Mouse (Mus musculus) megakaryocyte, embryonic 14.5 days (primary cell): ENCODE data around the gene B4galt5. TPM values are rescaled to one million over a fixed set of nuclear protein-coding genes. Genes with fewer than 3 reads are reported as not detected.

Experiments
- H3K27me3 ChIP-seq: replicated peaks from 2 replicates; pipeline ENCODE3; 2012; ENCODE audit warnings: inconsistent platforms
- H3K36me3 ChIP-seq: replicated peaks from 2 replicates; pipeline ENCODE3; 2012; ENCODE audit warnings: low read length, inconsistent platforms, mixed read lengths
- H3K4me1 ChIP-seq: 2 replicates; pipeline ENCODE4 v1.6.1; 2012; ENCODE audit warnings: inconsistent platforms
- H3K4me3 ChIP-seq: replicated peaks from 2 replicates; pipeline ENCODE3; 2012; ENCODE audit warnings: moderate library complexity, mild to moderate bottlenecking, inconsistent platforms
- H3K9me3 ChIP-seq: 2 replicates; pipeline ENCODE4 v1.6.1; 2012; ENCODE audit warnings: inconsistent platforms
- FLI1 ChIP-seq: IDR thresholded peaks from 2 replicates; pipeline ENCODE4 v1.6.1; 2012; ENCODE audit warnings: low read length, inconsistent platforms, mixed read lengths
- GATA1 ChIP-seq: IDR thresholded peaks from 3 replicates; pipeline ENCODE4 v1.6.1; 2012; ENCODE audit warnings: mixed read lengths, low read length, inconsistent platforms, borderline replicate concordance
- polyA plus RNA-seq: library from polyadenylated mRNA; stranded (reverse); fragments of >175 nt; gene quantifications from 2 replicates; pipeline ENCODE4 v1.2.3, GENCODE M21; 2012; ENCODE audit warnings: low replicate concordance; ENCODE audit not compliant: insufficient read depth

Gene B4galt5
- polyA plus RNA-seq, 1 experiment = 3.7 TPM

DNA sequence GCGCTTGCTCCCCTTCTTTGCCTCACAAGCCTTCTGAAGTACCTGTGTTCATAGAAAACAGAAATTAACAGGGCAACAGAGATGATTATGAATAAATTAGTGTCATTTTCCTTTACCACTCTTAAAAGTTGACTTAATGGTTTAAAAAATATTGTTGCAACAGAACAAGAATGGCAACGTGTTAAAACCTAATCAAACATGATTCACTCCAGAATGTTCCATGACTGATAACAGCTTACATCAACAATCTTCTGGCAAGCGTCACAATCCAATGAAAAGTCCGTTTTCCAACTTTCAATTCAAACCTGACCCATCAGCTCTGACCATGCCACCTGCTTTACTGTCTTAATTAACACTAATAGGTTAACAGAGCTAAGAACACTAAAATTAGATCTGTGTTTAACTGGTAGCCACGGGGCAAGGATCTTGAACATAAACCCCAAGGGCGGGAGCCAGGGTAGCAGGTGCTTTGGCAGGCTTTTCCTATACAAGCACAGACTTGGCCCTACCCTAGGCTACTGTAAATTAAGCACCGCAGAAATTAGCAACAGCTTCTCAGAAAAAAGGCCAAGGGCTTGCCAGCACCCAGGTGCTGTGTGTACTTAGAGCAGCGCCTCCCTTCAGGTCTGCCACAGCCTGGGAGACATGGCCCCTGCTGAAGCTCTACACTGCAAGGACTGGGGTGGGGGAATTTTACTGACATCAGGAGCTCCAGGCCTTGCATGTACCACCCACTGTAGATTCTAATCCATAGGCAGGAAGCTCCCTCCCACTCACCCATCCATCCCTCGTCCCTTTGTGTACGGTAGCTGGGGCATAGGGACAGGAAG is 12.4 kb downstream of the B4galt5 start:
- H3K9me3 ChIP-seq = no peaks in the 10 kb centered on the region
- TF ChIP-seq FLI1 = no peak
- TF ChIP-seq GATA1 = no peak
- H3K4me3 ChIP-seq = no peak overlapping the region
- peaks cover 58% of the 10 kb centered on the region for H3K4me1 ChIP-seq
- H3K36me3 ChIP-seq = peaks cover 5% of the 10 kb centered on the region
- peaks cover 13% of the 10 kb centered on the region for H3K27me3 ChIP-seq

DNA sequence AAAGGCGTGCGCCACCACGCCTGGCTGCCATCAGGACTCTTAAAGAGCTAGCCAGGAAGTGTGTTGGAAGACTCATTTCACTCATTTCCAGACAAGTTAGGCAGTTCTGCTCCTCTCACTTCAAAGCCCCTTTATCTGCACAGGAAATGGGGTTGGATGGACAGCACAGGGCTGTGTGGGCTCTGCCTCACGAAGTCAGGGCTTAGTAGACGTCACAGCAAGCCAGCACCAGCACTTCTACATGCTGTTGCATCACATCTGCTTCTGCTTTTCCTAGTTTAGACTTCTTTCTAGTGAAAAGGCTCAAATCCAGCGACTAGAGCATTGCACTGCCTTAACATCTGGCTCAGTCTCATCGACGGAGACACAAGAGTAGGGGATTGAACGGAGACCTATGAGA is 13.9 kb downstream of the B4galt5 start:
- H3K36me3 ChIP-seq = peaks cover 5% of the 10 kb centered on the region
- H3K27me3 ChIP-seq = peaks cover 13% of the 10 kb centered on the region
- no peaks in the 10 kb centered on the region for H3K9me3 ChIP-seq
- H3K4me3 ChIP-seq = peak overlapping the region; percentile 83
- peaks cover 50% of the 10 kb centered on the region for H3K4me1 ChIP-seq
- TF ChIP-seq GATA1 = no peak
- TF ChIP-seq FLI1 = no peak

DNA sequence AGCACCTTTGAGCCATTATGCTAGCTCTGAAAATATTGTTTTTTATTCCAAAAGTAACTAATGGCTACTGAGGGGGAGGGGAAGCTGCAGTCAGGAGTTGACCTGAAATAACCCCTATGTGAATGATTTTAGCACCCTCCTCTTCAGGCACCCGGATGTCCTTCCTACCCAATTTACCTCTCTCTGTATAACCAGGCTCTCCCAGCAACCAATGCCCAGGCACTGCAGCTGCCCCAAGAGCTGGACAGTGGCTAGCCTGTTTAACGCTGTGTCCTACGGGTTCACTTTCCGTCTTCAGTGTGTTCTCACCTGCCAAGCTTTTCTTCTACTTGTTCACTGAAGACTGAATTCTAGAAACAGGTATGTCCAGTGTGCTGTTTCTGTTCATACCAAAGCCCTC is 14.7 kb downstream of the B4galt5 start:
- Histone ChIP-seq H3K4me3 (peak overlapping the region; percentile 28), H3K9me3 (no peaks in the 10 kb centered on the region), H3K27me3 (peaks cover 14% of the 10 kb centered on the region), H3K36me3 (peaks cover 5% of the 10 kb centered on the region), H3K4me1 (peaks cover 49% of the 10 kb centered on the region)
- TF ChIP-seq FLI1 = no peak
- no peak for TF ChIP-seq GATA1

DNA sequence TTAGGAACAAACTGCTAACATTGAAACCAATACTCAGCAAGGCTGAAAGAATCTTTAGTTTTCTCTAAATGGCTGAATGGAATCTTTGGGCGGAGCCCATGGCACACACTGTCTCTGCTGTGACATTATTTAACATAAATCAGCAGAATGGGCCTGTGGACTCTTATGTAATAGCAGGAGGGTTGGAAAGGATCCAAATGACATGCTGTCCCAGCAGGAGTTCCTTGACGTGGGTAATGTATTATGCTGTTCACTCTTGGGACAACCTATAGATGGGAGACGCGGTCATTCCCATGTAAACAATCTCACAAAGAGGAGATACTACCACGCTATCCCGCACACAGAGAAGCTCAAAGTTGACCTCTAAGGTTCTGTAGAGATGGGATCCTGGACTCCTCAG is 15.5 kb downstream of the B4galt5 start:
- no peaks in the 10 kb centered on the region for H3K9me3 ChIP-seq
- H3K36me3 ChIP-seq = peaks cover 1% of the 10 kb centered on the region
- peaks cover 46% of the 10 kb centered on the region for H3K4me1 ChIP-seq
- H3K27me3 ChIP-seq = peaks cover 12% of the 10 kb centered on the region
- H3K4me3 ChIP-seq = no peak overlapping the region
- no peak for TF ChIP-seq GATA1
- TF ChIP-seq FLI1 = no peak

DNA sequence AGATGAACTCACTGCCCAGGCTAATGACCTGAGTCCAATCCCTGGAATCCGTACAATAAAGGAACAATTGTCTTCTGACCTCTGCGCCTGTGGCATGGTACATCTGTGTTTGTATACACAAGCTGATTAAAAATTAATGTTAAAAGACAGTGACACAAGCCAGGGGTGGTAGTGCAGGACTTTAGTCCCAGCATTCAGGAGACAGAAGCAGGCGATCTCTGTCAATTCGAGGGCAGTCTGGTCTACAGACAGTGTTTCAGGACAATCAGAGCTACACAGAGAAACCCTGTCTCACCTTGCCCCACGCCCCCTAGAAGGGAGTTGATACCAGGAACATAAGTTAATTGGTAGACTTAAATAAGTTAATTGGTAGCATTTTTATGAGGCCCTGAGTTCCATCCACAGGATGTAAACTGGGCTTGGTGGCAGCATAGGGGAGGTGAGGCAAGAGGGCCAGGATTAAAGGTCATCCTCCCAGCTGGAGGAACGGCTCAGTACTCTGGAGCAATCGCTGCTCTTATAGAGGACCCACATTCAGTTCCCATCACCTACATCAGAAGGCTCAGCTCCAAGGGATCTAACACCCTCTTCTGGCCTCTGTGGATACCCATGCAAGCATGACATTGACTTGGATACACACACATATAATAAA is 16.5 kb downstream of the B4galt5 start:
- Histone ChIP-seq H3K9me3 (no peaks in the 10 kb centered on the region), H3K27me3 (peaks cover 11% of the 10 kb centered on the region), H3K4me1 (peaks cover 43% of the 10 kb centered on the region), H3K36me3 (no peaks in the 10 kb centered on the region), H3K4me3 (no peak overlapping the region)
- no peak for TF ChIP-seq FLI1
- no peak for TF ChIP-seq GATA1

DNA sequence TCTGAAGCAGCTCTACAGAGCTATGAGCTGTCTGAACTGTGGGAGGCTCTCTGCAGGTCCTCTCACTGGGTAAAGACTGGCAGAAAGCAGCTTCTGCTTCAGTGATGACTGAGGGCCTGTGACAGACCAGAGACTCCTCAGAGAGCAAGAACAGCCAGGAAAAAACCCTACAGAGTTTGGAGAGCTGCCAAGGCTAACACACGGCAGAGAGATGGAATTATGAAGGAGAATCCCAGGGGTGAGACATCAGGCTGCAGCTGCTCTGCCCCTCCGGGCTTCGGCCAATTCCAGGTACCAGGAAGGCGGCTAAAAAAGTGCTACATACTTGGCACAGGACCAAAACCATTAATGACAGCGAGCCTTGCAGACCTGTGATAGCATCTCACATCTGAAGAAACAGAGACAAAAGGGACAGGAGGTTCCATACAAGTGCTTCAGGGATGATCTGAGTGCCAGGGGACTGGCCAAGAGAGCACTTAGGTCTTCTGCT is 17.5 kb downstream of the B4galt5 start:
- Histone ChIP-seq H3K4me3 (no peak overlapping the region), H3K36me3 (no peaks in the 10 kb centered on the region), H3K4me1 (peaks cover 35% of the 10 kb centered on the region), H3K9me3 (no peaks in the 10 kb centered on the region), H3K27me3 (peaks cover 15% of the 10 kb centered on the region)
- TF ChIP-seq FLI1 (no peak), GATA1 (no peak)

DNA sequence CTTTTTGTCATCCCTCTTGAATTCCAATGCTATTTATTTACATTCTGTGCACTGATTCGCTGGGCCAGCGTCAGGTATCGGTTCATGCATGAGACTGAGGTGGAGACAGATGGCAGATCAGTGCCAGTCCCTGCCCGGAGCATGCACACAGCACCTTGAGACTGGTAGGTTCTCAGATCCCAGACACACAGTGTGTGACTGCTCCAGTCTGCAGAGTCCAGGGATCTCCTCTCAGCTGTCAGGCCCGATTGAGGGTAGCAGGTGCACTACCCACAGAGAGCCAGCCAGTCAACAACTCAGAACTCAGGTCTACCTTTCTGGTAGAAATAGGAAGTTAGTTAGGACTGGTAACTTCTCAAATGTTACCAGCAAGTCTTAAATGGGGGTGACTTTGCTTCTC is 18.4 kb downstream of the B4galt5 start:
- no peaks in the 10 kb centered on the region for H3K36me3 ChIP-seq
- no peak overlapping the region for H3K4me3 ChIP-seq
- H3K27me3 ChIP-seq = peaks cover 20% of the 10 kb centered on the region
- H3K9me3 ChIP-seq = no peaks in the 10 kb centered on the region
- peaks cover 26% of the 10 kb centered on the region for H3K4me1 ChIP-seq
- no peak for TF ChIP-seq GATA1
- no peak for TF ChIP-seq FLI1

DNA sequence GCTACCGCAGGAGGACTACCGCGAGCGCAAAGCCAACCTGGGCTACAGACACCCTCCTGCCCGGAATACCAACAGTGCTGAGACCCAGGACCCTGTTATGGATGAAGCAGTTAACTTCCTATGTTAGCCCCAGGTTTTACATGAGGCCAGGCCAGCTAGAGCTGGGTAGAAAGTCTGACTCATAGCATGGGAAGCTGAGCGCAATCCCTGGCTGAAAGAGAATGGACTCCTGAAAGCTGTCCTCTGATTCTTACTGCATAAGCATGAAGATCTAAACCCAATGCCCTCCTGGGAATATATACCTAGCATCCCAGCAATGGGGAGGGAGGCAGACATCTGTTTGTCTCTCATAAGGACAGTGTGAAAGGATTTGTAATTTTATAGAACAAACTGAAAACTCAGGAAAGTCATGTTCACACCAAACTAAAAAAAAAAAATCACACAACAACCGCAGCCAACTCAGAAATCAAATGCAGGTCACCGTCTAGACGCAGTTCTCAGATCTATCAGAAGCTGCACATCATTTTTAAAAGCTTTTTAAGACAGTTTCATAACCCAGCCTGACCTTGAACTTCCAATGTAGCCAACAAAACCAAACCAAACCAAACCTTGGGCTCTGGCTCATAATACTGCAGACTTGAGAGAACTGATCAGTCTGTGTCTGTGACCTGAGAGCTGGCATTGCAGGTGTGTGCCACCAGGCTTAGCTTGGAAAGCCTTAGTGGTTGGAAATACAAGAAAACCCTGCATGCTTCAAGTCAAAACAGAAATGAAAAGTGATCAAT is 19.3 kb downstream of the B4galt5 start:
- peaks cover 20% of the 10 kb centered on the region for H3K27me3 ChIP-seq
- no peaks in the 10 kb centered on the region for H3K36me3 ChIP-seq
- no peak overlapping the region for H3K4me3 ChIP-seq
- H3K9me3 ChIP-seq = no peaks in the 10 kb centered on the region
- TF ChIP-seq GATA1 (no peak), FLI1 (no peak)
- H3K4me1 ChIP-seq = peaks cover 16% of the 10 kb centered on the region

DNA sequence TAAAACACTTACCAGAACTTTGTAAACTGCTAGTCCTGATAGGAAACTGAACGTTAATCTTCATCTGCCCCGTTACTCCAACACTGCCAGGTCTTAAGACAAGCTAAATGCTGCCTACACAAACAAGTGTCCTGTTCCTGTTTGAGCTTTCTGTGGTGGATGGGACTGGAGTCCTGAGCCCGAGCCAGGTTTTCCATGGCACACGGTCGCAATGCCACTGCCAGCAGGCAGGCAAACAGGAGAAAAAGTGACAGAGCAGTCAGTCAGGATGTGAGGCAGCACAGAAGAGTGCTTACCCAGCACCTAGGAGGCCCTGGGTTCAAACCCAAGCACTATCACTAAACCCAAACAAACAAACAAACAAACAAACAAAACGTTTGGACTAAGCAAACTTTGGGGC is 20.6 kb downstream of the B4galt5 start:
- Histone ChIP-seq H3K27me3 (peaks cover 20% of the 10 kb centered on the region), H3K36me3 (no peaks in the 10 kb centered on the region), H3K4me3 (no peak overlapping the region), H3K9me3 (no peaks in the 10 kb centered on the region), H3K4me1 (peaks cover 7% of the 10 kb centered on the region)
- TF ChIP-seq GATA1 = no peak
- no peak for TF ChIP-seq FLI1
